Mouse (Mus musculus) hematopoietic stem cell, adult 5-6 weeks (primary cell): ENCODE data around the gene Ier5. TPM values are rescaled to one million over a fixed set of nuclear protein-coding genes. Genes with fewer than 3 reads are reported as not detected.

Experiments used
- ATAC-seq, 2 experiments: fragments of 125-278 bp in 1 of 2; replicated peaks in 1 of 2; 2 replicates each; pipeline ENCODE4 v1.8.0; 2016 to 2017; ENCODE audit warnings: inconsistent platforms in 2 of 2, mild to moderate bottlenecking in 2 of 2, moderate number of reproducible peaks in 2 of 2, low read depth in 1 of 2, moderate TSS enrichment in 1 of 2; ENCODE audit not compliant: low FRiP score in 2 of 2, poor library complexity in 2 of 2, severe bottlenecking in 2 of 2, insufficient read depth in 1 of 2, low TSS enrichment in 1 of 2
- total RNA-seq: library from RNA; stranded (forward); fragments of 172-1452, 232-1000 nt; gene quantifications from 2 replicates; pipeline ENCODE4 v1.2.3, GENCODE M21; 2017

Ier5 gene
- total RNA-seq, 1 experiment from 2014 or later: 26.1 TPM

DNA sequence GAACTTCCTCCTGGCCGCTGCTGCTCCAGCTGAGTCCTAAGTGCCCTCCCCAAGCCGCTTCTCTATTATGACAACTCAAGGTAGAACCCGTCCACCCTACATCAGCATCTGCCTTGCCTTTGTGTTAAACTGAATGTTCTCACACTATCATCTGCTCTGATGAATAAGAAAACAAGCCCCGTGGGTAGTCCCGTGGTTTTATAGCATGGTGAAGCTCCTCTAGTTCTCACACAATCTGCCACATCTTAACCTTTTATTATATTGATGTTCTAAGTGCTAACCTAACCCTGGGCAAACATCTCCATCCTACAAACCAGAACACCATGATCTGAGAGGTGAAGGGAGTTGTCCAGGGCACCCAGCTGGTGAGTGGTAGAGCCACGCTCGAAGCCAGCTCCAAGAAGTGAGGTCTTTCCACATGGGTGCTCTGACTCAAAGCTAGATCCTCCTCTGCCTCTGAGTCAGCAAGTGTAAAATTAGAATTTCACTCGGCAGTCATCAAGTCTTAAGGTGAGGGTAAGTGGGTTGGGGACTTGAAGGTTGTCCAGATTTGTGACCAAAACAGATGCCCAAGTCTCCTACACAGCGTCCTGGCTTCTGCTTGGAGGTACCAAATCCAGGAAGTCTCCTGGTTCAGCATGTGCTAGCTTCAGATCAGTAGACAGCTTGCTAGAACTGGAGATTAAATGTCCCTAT is 48.4 kb downstream of the Ier5 start:
- ATAC-seq: peak in 1 of 2 experiments; percentile 37; a peak in 1 of 4 replicates

DNA sequence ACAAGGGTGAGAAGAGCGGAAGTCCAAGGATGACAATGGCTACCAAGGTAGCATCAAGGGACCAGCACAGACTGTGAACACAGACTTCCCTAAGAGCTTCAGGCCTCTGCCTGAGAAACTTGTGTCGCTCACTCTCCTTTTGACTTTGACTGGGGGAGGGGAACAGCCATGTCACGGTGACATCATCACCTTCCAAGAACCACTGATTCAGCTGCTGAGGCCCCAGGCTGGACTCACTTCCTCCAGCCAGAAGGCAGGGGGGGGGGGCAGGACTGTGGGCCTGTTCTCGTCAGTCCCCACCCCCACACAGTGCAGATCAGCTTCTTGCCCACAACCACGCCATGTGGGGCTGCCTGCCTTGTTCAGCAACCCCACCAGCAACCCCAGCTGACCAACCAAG is 49.3 kb downstream of the Ier5 start:
- peak; percentile 66 to 70 for ATAC-seq

DNA sequence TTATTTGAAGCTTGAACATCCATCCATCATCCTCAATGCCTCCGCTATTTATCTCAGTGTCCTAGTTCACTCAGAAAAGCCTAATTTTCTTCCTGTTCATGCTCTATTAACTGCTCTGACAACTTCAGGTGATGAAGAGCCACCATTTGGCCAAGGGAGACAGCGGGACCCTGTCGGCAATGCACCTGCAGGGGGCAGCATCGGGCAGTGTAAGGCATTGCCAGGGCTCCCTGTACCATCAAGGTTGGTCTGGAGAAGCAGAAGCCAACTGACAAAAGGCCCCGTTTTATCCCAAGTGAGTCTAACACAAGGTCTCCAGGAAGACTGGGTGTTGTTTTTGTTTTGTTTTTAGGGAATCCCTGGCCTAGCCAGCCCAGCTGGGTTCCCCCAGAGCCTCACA is 50.5 kb downstream of the Ier5 start:
- peak; percentile 75 to 80; a peak in 3 of 4 replicates for ATAC-seq

Other genes with a start within 250 kb of the Ier5 start
- gene Cacna1e, start 215.1 kb downstream of the Ier5 start, total RNA-seq: 0.15 and 0.31 TPM in 2 replicates
- 19.7 and 22.7 TPM in 2 replicates for gene Mr1, start 47.2 kb upstream of the Ier5 start, total RNA-seq
- 58.4 and 85.5 TPM in 2 replicates for gene Stx6, start 59.1 kb upstream of the Ier5 start, total RNA-seq
- 2.6 and 6.6 TPM in 2 replicates for gene BC034090, start 144.8 kb upstream of the Ier5 start, total RNA-seq